Mouse (Mus musculus): Measurements from ENCODE around the gene Tcf21. TPM values are rescaled to one million over a fixed set of nuclear protein-coding genes. Genes with fewer than 3 reads are reported as not detected.

Gene Tcf21
- total RNA-seq, 2 experiments from 2014 or later, result not detected

- no peak for DNase-seq
Measured at GRCm38 (mm10) chr10:22815461-22816236, 4.3 kb downstream of the Tcf21 start.

GRCm38 (mm10) chr10:22814771-22815170 lies 5.2 kb downstream of the Tcf21 start:
- no peak for DNase-seq

- no peak for DNase-seq
Measured at GRCm38 (mm10) chr10:22814294-22814693, 5.7 kb downstream of the Tcf21 start.

GRCm38 (mm10) chr10:22813317-22813960 lies 6.5 kb downstream of the Tcf21 start:
- no peak for DNase-seq

GRCm38 (mm10) chr10:22811921-22812320 lies 8.1 kb downstream of the Tcf21 start:
- no peak for DNase-seq

- DNase-seq, result no peak
Measured at GRCm38 (mm10) chr10:22782684-22783083, 37.3 kb downstream of the Tcf21 start.

- DNase-seq, result no peak
Measured at GRCm38 (mm10) chr10:22781466-22781865, 38.5 kb downstream of the Tcf21 start.

- no peak for DNase-seq
Measured at GRCm38 (mm10) chr10:22777939-22778338, 42.0 kb downstream of the Tcf21 start.

GRCm38 (mm10) chr10:22776007-22776698 lies 43.8 kb downstream of the Tcf21 start:
- DNase-seq, result no peak

GRCm38 (mm10) chr10:22775456-22775855 lies 44.5 kb downstream of the Tcf21 start:
- DNase-seq, result no peak

- DNase-seq, result no peak
Measured at GRCm38 (mm10) chr10:22774626-22775025, 45.3 kb downstream of the Tcf21 start.

Other genes with a start within 250 kb of the Tcf21 start
- gene Slc2a12, start 175.2 kb downstream of the Tcf21 start, total RNA-seq (2021), result 10 to 100 TPM in 1 of 2 experiments, 1 to 10 TPM in 1; 9.9 to 11.6 TPM
- gene Tbpl1, start 88.2 kb downstream of the Tcf21 start, total RNA-seq (2021), result 10 to 100 TPM; 17.0 to 22.9 TPM

Data from gastrocnemius, postnatal 25 days (tissue).